Mouse (Mus musculus): ENCODE data around the gene Dhx29. TPM values are rescaled to one million over a fixed set of nuclear protein-coding genes. Genes with fewer than 3 reads are reported as not detected.

Dhx29 gene
- polyA plus RNA-seq, 1 experiment from 2014 or later = 22.1 TPM

DNA sequence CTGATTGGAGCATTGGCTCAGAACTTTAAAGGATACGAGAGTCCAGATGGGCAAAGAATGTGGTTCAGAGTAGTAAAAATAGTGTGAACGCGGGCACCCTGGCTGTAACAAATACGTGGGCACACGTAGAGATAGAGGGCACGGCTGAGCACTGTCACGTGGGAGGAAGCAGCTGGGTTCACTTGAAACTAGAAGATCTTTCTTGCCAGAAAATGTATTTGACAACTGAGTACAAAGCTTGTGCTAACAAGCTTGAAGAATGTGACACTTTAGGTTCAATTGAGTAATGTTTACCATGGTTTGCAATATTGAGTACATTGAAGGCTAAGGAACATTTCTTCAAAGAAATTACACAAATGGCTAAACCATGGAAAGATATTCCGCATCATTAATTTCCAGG is 10.9 kb downstream of the Dhx29 start:
- Histone ChIP-seq H3K9ac (no peak overlapping the region), H3K27me3 (no peaks in the 10 kb centered on the region), H3K4me1 (no peaks in the 10 kb centered on the region), H3K36me3 (peaks cover 23% of the 10 kb centered on the region), H3K4me3 (no peak overlapping the region), H3K4me2 (no peak overlapping the region), H3K9me3 (no peaks in the 10 kb centered on the region), H3K27ac (no peak overlapping the region)
- 79% methylated on average over 8 of the region's 8 CpGs for WGBS
- ATAC-seq (ENCODE audit: borderline replicate concordance, extremely low read depth, low FRiP score, low TSS enrichment) = no peak

GRCm38 (mm10) chr13:112941879-112942330 is 14.7 kb downstream of the Dhx29 start:
- Histone ChIP-seq H3K36me3 (peaks cover 32% of the 10 kb centered on the region), H3K27me3 (no peaks in the 10 kb centered on the region), H3K9ac (no peak overlapping the region), H3K4me1 (no peaks in the 10 kb centered on the region), H3K4me3 (no peak overlapping the region), H3K27ac (no peak overlapping the region), H3K9me3 (no peaks in the 10 kb centered on the region), H3K4me2 (no peak overlapping the region)
- 49% methylated on average over 15 of the region's 15 CpGs for WGBS
- no peak for ATAC-seq (ENCODE audit: borderline replicate concordance, extremely low read depth, low FRiP score, low TSS enrichment)

DNA sequence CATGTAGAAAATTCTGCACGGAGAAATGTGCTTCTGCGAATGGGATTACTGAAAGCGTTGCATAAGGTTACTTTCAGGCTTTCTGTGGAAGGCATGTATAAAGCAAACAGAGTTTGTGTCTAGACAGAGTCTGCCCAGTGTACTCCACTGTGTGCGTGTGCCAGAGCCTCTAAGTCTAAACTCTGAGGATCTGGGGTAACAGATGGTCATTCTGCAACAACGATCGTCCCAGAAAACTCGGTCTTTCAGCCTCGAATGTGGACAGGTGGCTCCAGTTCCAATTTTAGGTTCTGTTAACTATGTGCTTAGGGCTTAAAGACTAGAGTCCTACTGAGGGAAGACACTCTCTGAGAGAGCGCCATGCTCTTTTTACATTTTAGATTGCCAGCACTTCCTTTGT is 18.1 kb downstream of the Dhx29 start:
- H3K9ac ChIP-seq = no peak overlapping the region
- no peak for ATAC-seq (ENCODE audit: borderline replicate concordance, extremely low read depth, low FRiP score, low TSS enrichment)
- H3K4me3 ChIP-seq = no peak overlapping the region
- no peak overlapping the region for H3K4me2 ChIP-seq
- peaks cover 54% of the 10 kb centered on the region for H3K36me3 ChIP-seq
- H3K27me3 ChIP-seq = no peaks in the 10 kb centered on the region
- 87% methylated on average over 9 of the region's 9 CpGs for WGBS
- H3K27ac ChIP-seq = no peak overlapping the region
- no peaks in the 10 kb centered on the region for H3K9me3 ChIP-seq
- H3K4me1 ChIP-seq = no peaks in the 10 kb centered on the region

GRCm38 (mm10) chr13:112945900-112946299 is 18.6 kb downstream of the Dhx29 start:
- Histone ChIP-seq H3K27ac (no peak overlapping the region), H3K4me2 (no peak overlapping the region), H3K9me3 (no peaks in the 10 kb centered on the region), H3K27me3 (no peaks in the 10 kb centered on the region), H3K9ac (no peak overlapping the region), H3K36me3 (peaks cover 56% of the 10 kb centered on the region), H3K4me3 (no peak overlapping the region), H3K4me1 (no peaks in the 10 kb centered on the region)
- WGBS = 86% methylated on average over 6 of the region's 6 CpGs
- ATAC-seq (ENCODE audit: borderline replicate concordance, extremely low read depth, low FRiP score, low TSS enrichment) = no peak

DNA sequence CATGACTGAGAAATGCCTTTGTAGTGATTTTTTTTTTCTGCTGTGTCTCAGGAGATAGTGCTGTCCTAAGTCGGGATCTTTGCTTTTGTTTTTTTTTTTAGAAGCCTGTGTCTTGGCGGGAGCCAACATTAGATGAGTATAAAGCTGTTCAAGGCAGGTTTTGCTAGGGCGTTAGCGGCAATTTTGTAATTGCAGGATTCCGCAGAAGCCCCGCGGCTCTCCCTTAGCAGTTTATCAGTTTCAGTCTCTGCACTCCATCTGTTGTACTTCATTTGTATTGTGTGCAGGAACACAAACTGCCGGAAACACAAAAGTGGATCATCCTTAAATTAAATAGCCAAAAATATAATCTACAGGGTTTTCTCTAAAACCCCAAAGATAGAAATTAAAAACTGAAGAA is 26.8 kb downstream of the Dhx29 start:
- H3K27ac ChIP-seq = no peak overlapping the region
- peaks cover 49% of the 10 kb centered on the region for H3K36me3 ChIP-seq
- WGBS = 92% methylated on average over 8 of the region's 8 CpGs
- no peaks in the 10 kb centered on the region for H3K4me1 ChIP-seq
- no peak overlapping the region for H3K9ac ChIP-seq
- H3K4me2 ChIP-seq = no peak overlapping the region
- no peak for ATAC-seq (ENCODE audit: borderline replicate concordance, extremely low read depth, low FRiP score, low TSS enrichment)
- no peaks in the 10 kb centered on the region for H3K9me3 ChIP-seq
- H3K4me3 ChIP-seq = no peak overlapping the region
- H3K27me3 ChIP-seq = no peaks in the 10 kb centered on the region

DNA sequence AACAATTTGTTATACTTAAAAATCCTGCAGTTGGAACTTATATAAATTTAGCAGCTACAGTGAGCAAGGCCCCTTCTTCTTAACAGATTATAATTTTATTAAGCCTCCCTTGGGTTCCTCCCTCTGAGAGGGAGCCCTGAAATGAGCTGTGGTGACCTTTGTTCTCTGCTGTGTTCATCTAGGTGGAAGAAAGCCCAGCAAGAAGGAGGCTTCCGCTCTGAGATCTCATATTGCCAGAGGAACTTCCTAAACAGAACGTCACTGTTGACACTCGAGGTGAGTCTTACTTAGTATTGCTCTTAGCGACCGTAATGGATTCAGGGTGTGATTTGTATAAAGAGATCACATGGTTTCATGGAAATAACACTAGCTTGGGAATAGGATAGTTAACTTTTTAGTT is 35.8 kb downstream of the Dhx29 start:
- Histone ChIP-seq H3K27me3 (no peaks in the 10 kb centered on the region), H3K27ac (no peak overlapping the region), H3K9ac (no peak overlapping the region), H3K4me1 (no peaks in the 10 kb centered on the region), H3K36me3 (peaks cover 42% of the 10 kb centered on the region), H3K4me2 (no peak overlapping the region), H3K4me3 (no peak overlapping the region), H3K9me3 (no peaks in the 10 kb centered on the region)
- ATAC-seq (ENCODE audit: borderline replicate concordance, extremely low read depth, low FRiP score, low TSS enrichment) = no peak
- 84% methylated on average over 5 of the region's 5 CpGs for WGBS

- H3K9ac ChIP-seq = no peak overlapping the region
- H3K36me3 ChIP-seq = peaks cover 41% of the 10 kb centered on the region
- H3K4me3 ChIP-seq = no peak overlapping the region
- no peak overlapping the region for H3K27ac ChIP-seq
- H3K27me3 ChIP-seq = no peaks in the 10 kb centered on the region
- no peak for ATAC-seq (ENCODE audit: borderline replicate concordance, extremely low read depth, low FRiP score, low TSS enrichment)
- WGBS = 86% methylated on average over 12 of the region's 12 CpGs
- H3K9me3 ChIP-seq = no peaks in the 10 kb centered on the region
- H3K4me1 ChIP-seq = no peaks in the 10 kb centered on the region
- no peak overlapping the region for H3K4me2 ChIP-seq
These were observed 37.2 kb downstream of the Dhx29 start for GRCm38 (mm10) chr13:112964421-112964820.

DNA sequence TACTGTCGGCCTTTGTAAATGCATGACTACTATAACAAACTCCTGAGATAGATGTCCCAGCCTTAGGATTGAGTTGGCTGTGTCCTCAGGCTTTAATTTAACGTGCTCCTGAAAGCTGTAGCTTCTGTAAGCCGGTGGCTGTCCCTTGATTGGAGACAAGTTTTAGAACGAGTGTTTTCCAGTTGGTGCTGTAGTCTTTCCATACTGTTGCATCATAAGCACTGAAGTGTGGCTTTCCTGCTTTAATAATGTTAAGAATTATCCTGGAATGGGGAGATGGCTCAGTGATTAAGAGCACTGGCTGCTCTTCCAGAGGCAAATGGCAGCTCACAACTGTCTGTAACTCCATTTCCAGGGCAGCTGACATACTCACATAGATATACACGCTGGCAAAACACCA is 40.0 kb downstream of the Dhx29 start:
- Histone ChIP-seq H3K36me3 (peaks cover 36% of the 10 kb centered on the region), H3K4me3 (no peak overlapping the region), H3K9me3 (no peaks in the 10 kb centered on the region), H3K9ac (no peak overlapping the region), H3K27ac (no peak overlapping the region), H3K4me1 (no peaks in the 10 kb centered on the region), H3K27me3 (no peaks in the 10 kb centered on the region), H3K4me2 (no peak overlapping the region)
- ATAC-seq (ENCODE audit: borderline replicate concordance, extremely low read depth, low FRiP score, low TSS enrichment) = no peak
- WGBS = 87% methylated on average over 5 of the region's 5 CpGs

DNA sequence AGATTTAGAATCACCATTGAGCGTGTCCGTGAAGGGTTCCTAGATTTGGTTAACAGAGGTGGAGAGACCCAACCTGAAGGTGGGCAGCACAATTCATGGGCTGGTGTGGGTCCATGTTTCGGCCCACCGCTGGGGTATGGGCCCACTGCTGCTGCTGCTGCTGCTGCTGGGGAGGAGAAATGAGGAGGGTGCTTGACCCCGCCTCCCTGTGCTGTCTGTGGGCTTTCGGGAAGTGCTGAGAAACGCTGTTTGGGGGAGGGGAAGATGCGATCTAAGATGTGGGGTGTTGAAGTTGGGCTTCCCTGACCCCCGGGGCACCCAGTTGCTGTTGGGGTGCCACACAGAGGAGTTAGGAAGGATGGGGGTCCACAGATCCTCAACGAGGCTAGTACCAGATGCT is 49.5 kb downstream of the Dhx29 start:
- 0 out of 2 replicates have a peak, but pooled peaks cover 2% of the 10 kb centered on the region for H3K4me1 ChIP-seq
- ATAC-seq (ENCODE audit: borderline replicate concordance, extremely low read depth, low FRiP score, low TSS enrichment) = no peak
- H3K9ac ChIP-seq = no peak overlapping the region
- H3K9me3 ChIP-seq = no peaks in the 10 kb centered on the region
- no peak overlapping the region for H3K27ac ChIP-seq
- WGBS = 32% methylated on average over 10 of the region's 10 CpGs
- no peaks in the 10 kb centered on the region for H3K36me3 ChIP-seq
- H3K4me2 ChIP-seq = no peak overlapping the region
- no peak overlapping the region for H3K4me3 ChIP-seq
- H3K27me3 ChIP-seq = peaks cover 17% of the 10 kb centered on the region; the same call in 1 of the 2 replicates

DNA sequence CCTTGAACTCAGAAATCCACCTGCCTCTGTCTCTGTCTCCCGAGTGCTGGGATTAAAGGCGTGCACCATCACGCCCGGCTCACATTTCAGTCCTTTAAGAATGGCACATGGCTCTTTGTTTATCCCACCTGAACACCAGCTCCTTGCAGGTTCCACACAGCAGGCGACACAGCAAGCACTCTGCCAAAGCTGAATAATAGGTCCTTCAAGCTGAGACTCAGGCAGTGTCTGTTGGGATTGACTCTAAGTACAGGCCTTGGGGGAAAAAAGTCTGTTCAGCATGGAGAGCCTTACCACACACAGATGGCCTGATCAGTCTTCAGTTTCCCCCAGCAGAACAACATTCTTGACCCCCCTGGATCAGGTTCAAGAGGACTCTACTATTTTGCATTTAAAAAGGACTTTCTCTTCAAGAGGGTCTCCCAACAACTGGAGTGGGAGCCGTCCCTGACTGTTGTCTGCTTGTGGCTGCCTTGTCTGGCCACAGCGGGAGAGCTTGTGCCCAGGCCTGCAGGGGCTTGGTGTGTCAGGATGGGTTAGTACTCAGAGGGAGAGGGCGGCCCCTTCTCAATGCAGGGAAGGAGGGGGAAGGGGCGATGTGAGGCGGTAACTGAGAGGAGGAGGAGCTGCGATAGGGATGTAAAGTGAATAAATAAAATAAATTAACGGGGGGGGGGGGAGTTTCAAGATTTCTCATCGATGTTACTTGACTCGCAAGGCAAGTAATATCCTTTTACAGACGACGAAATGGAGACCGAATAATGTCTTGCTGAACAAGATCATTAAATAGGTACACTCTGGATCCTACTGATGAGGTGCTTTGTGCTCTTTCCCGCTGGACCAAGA is 58.6 kb downstream of the Dhx29 start:
- Histone ChIP-seq H3K27me3 (peaks cover 60% of the 10 kb centered on the region), H3K27ac (no peak overlapping the region), H3K4me1 (peaks cover 49% of the 10 kb centered on the region), H3K36me3 (no peaks in the 10 kb centered on the region), H3K4me3 (no peak overlapping the region), H3K9ac (no peak overlapping the region), H3K4me2 (peak overlapping the region; percentile 98), H3K9me3 (no peaks in the 10 kb centered on the region)
- WGBS = 10% methylated on average over 18 of the region's 18 CpGs
- ATAC-seq (ENCODE audit: borderline replicate concordance, extremely low read depth, low FRiP score, low TSS enrichment) = no peak

DNA sequence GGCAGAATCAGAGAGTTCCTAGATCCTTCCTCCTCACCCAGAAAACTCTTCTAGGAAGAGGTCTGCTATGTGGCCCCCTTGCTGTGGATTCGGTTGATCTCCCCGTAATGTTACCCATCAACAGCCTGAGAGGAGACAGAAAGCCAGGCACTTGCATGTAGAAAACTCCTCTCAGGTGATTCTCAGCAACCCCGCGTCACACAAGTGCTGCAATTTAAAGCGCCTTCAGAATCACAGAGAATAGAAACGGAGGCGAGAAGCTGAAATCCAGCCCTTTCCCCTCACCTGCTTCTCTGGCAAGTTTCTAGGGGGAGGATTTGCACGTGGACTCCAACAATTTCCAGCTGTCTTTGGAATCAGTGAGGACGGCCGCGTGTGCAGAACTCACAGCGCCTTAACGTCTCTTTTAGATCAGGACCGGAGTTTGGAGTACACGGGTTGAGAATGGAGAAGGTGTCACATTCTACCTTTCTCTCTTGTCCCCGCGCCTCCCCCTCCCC is 59.2 kb downstream of the Dhx29 start:
- Histone ChIP-seq H3K36me3 (no peaks in the 10 kb centered on the region), H3K4me1 (peaks cover 49% of the 10 kb centered on the region), H3K4me2 (peak overlapping the region; percentile 98), H3K27ac (no peak overlapping the region), H3K4me3 (peak overlapping the region; percentile 49; the same call in 1 of the 2 replicates), H3K9me3 (no peaks in the 10 kb centered on the region), H3K27me3 (peaks cover 67% of the 10 kb centered on the region), H3K9ac (no peak overlapping the region)
- WGBS = 3% methylated on average over 17 of the region's 17 CpGs
- no peak for ATAC-seq (ENCODE audit: borderline replicate concordance, extremely low read depth, low FRiP score, low TSS enrichment)

DNA sequence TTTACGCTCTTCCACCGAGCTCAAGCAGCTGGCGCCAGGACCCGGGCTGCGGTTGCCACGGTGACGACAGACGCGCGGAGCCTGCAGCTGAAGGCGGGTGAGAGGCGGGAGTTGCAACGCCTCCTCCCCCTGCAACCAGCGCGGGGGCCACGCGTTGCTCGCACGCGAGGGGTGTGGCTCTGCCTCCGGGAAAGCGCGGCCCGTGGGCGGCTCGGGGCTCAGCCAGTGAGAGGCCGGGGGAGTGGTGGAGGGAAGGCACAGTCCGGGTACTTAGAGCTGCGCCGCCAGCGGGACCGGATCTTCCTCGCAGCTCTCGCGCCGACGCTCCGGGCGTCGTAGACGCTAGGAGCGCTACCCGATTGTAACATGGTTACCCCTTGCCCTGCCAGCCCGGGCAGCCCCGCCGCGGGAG is 60.3 kb downstream of the Dhx29 start, which contains the start of gene Ccno:
Gene Ccno (plus strand): TSS at position 271 of the 412 bp plus-strand sequence.
- H3K27me3 ChIP-seq = peaks cover 73% of the 10 kb centered on the region
- whole genome bisulfite sequencing = under 1% methylated on average over 47 of the region's 47 CpGs
- H3K9me3 ChIP-seq = no peaks in the 10 kb centered on the region

More for the DNA sequence above, 60.3 kb downstream of the Dhx29 start, which contains the start of gene Ccno:
- peak within 1 kb of the TSS; percentile 98 for H3K4me2 ChIP-seq
- peak within 1 kb of the TSS; percentile 27; the same call in 1 of the 2 replicates for H3K27ac ChIP-seq
- peak within 1 kb of the TSS; percentile 53 for H3K9ac ChIP-seq
- peak within 1 kb of the TSS; percentile 49 for H3K4me3 ChIP-seq
- H3K4me1 ChIP-seq = peaks cover 43% of the 10 kb centered on the region
- H3K36me3 ChIP-seq = no peaks in the 10 kb centered on the region
- peak; percentile 98 for ATAC-seq (ENCODE audit: borderline replicate concordance, extremely low read depth, low FRiP score, low TSS enrichment)
